Mouse (Mus musculus): Measurements from ENCODE around the gene Gm3532. TPM values are rescaled to one million over a fixed set of nuclear protein-coding genes. Genes with fewer than 3 reads are reported as not detected.

Gm3532 gene
- not detected in 2 replicates for polyA plus RNA-seq (2012; rRNA removed)

DNA sequence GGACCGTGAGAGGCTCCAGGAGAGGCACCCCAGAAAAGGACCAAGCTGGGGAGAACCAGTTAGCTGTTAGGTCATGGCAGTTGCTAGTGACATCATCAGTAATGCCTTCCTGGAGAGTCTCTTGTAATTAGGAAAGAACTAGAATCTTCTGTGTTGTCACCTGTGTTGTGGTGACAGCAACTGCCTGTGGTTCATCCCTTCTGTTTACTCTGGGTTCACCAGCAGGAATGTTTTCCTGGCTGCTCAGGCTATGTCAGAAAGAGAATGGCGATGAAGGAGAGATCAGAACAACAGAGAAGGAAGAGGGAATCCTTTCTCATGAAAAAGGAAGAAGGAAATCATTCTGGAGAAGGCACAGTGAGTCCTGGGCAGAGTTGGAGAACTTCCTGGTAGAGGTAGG is at the start of gene Gm3532:
TSS of gene Gm3532 (plus strand) at position 301 of the 400 bp plus-strand sequence.

DNA sequence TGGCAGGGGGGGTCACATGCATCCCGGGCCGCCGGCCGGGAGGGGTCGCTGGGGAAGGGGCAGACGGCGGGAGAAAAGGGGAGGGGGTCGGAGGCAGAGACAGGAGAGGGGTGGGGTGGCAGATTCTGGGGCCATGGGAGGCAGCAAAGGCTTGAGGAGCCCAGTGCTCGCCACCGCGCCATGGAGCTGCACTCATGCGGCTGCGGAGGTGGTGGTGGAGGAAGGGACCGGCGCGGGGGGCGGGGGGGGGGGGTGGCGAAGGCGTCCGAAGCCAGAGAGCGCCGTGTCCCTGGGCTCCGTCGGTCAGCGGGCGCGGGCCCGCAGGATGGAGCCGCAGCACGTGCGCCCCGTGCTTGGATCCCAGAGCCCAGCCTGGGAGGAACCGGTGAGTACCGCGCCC is 36.9 kb upstream of the Gm3532 start, which contains the start of gene Gm3488:
TSS of gene Gm3488 (plus strand) at position 301 of the 400 bp plus-strand sequence.

Other genes with a start within 250 kb of the Gm3532 start
- not detected in 2 replicates for gene Gm3542, start 203.6 kb upstream of the Gm3532 start, polyA plus RNA-seq (2012; rRNA removed)
- gene Gm3500, start 149.4 kb upstream of the Gm3532 start, polyA plus RNA-seq (2012; rRNA removed): not detected in 2 replicates
- gene Gm3194, start 83.0 kb upstream of the Gm3532 start, polyA plus RNA-seq (2012; rRNA removed): 0.23 TPM in 1 of 2 replicates, not detected in the other
- not detected in 2 replicates for gene Gm8246, start 60.7 kb upstream of the Gm3532 start, polyA plus RNA-seq (2012; rRNA removed)
- not detected in 2 replicates for gene Gm3187, start 54.3 kb upstream of the Gm3532 start, polyA plus RNA-seq (2012; rRNA removed)
- not detected in 2 replicates for gene Gm3488, start 36.8 kb upstream of the Gm3532 start, polyA plus RNA-seq (2012; rRNA removed)
- not detected in 2 replicates for gene Gm8265, start 94.5 kb downstream of the Gm3532 start, polyA plus RNA-seq (2012; rRNA removed)
- gene Gm9603, start 149.0 kb downstream of the Gm3532 start, polyA plus RNA-seq (2012; rRNA removed): not detected in 2 replicates
- gene Gm3373, start 203.1 kb downstream of the Gm3532 start, polyA plus RNA-seq (2012; rRNA removed): 0.53 TPM in 1 of 2 replicates, not detected in the other

Data from ovary, adult 2 months (tissue).